Mouse (Mus musculus) liver, postnatal 0 days (tissue): ENCODE data around the gene Mc3r.

Source experiments
- CTCF ChIP-seq: sonication (generic); IDR thresholded peaks from 2 replicates; pipeline ENCODE4 v1.5.1; 2016; ENCODE audit warnings: antibody characterized with exemption, low read depth
- EP300 ChIP-seq: IDR thresholded peaks from 2 replicates; pipeline ENCODE4 v1.6.1; 2016; ENCODE audit warnings: antibody characterized with exemption, low read depth, mild to moderate bottlenecking

- TF ChIP-seq CTCF (no peak), EP300 (no peak)
Observed at GRCm38 (mm10) chr2:172298542-172298941, 50.2 kb downstream of the Mc3r start.
